Mouse (Mus musculus) spleen, adult 2 months (tissue): ENCODE measurements at regions not wholly inside any gene's neighbourhood (a gene's known extent, or its start where the extent isn't known, plus 50 kb on each side); places are given as distances from the start of the nearest gene placed in this dataset.

ENCODE experiments used
- CTCF ChIP-seq: fragments of 200-500 bp; IDR thresholded peaks from 2 replicates; pipeline ENCODE4 v1.5.1; 2011; ENCODE audit warnings: mild to moderate bottlenecking, inconsistent platforms; ENCODE audit not compliant: insufficient read depth, insufficient read length, insufficient replicate concordance; ENCODE audit errors: extremely low read depth
- POLR2A ChIP-seq: fragments of 200-500 bp; IDR thresholded peaks from 2 replicates; pipeline ENCODE4 v1.6.1; 2011; ENCODE audit warnings: low read depth, low read length, inconsistent platforms

DNA sequence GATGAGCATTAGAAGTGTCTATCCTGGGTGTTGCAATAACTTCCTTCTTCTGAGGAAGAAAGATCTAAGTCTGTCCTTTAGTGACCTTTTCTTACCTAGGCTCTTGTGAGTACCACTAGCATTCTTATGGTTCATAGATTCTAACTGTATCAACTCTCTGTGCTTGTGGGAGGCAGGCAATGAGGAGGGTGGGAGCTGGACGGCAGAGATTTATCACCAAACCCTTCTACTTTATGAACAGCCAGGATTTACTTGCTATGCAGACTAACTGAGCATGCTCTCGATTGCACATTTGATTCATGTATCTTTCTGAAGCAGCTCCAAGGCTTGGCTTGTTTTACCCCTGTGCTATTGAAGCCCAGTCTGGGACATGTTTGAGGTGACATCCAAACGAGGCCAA lies 90.7 kb upstream of the Lifr start:
- TF ChIP-seq POLR2A = no peak
- TF ChIP-seq CTCF = no peak
